Mouse (Mus musculus) left cerebral cortex, adult 18-20 months (tissue): ENCODE measurements around the gene Ssbp1. TPM values are rescaled to one million over a fixed set of nuclear protein-coding genes. Genes with fewer than 3 reads are reported as not detected.
A peak's percentile ranks its signal among the peaks of the same experiment; 100 is the strongest.

Experiments
- DNase-seq, 2 experiments: peaks; one replicate each; pipeline ENCODE4 v3.0.0; 2021 to 2022; ENCODE audit warnings: low spot score in 2 of 2, mixed read lengths in 1 of 2
- long read RNA-seq, 2 experiments: library from polyadenylated mRNA; stranded (forward); transcript quantifications; one replicate each; pipeline ENCODE4 v2.0.0; 2021
- total RNA-seq, 2 experiments: library from RNA; stranded (reverse); gene quantifications; 2 replicates each; pipeline ENCODE4 v1.2.3; 2021

Ssbp1 gene
- total RNA-seq = 10 to 100 TPM; 27.9 to 31.7 TPM
- long read RNA-seq, experiment 1, full-length matches to known transcripts = 63 of 118 reads
- long read RNA-seq, experiment 1, partial matches to known transcripts = 43 of 118 reads
- long read RNA-seq, experiment 1, other reads (novel, unspliced or antisense) = 12 of 118 reads
- long read RNA-seq, experiment 2, full-length matches to known transcripts = 26 of 63 reads
- long read RNA-seq, experiment 2, partial matches to known transcripts = 34 of 63 reads
- long read RNA-seq, experiment 2, other reads (novel, unspliced or antisense) = 3 of 63 reads

- DNase-seq = peak; percentile 88 to 91
These were observed at the start of gene Ssbp1 for GRCm38 (mm10) chr6:40470916-40471719. Gene Ssbp1, plus strand, starts transcription at chr6:40471352.

GRCm38 (mm10) chr6:40423013-40423412 lies 48.1 kb upstream of the Ssbp1 start:
- no peak for DNase-seq

GRCm38 (mm10) chr6:40423774-40424173 lies 47.4 kb upstream of the Ssbp1 start:
- peak; percentile 50 to 72 for DNase-seq

GRCm38 (mm10) chr6:40427441-40427840 lies 43.7 kb upstream of the Ssbp1 start:
- DNase-seq = no peak

- no peak for DNase-seq
These were observed 42.5 kb upstream of the Ssbp1 start for GRCm38 (mm10) chr6:40428696-40429095.

- DNase-seq = no peak
These were observed 41.6 kb upstream of the Ssbp1 start for GRCm38 (mm10) chr6:40429521-40429931.

GRCm38 (mm10) chr6:40430251-40430650 lies 40.9 kb upstream of the Ssbp1 start:
- no peak for DNase-seq

GRCm38 (mm10) chr6:40430878-40431277 lies 40.3 kb upstream of the Ssbp1 start:
- peak; percentile 48 to 50 for DNase-seq

GRCm38 (mm10) chr6:40431356-40431755 lies 39.8 kb upstream of the Ssbp1 start:
- DNase-seq = no peak

- DNase-seq = no peak
These were observed 39.3 kb upstream of the Ssbp1 start for GRCm38 (mm10) chr6:40431812-40432211.

- peak; percentile 63 to 72 for DNase-seq
These were observed 38.5 kb upstream of the Ssbp1 start for GRCm38 (mm10) chr6:40432346-40433275.

GRCm38 (mm10) chr6:40434697-40435096 lies 36.5 kb upstream of the Ssbp1 start:
- DNase-seq = no peak

GRCm38 (mm10) chr6:40435151-40436046 lies 35.8 kb upstream of the Ssbp1 start:
- peak; percentile 78 to 83 for DNase-seq

- peak; percentile 79 to 86 for DNase-seq
These were observed 35.1 kb upstream of the Ssbp1 start, which contains the start of gene E330009J07Rik for GRCm38 (mm10) chr6:40436047-40436483. Gene E330009J07Rik, minus strand, starts transcription at chr6:40436135.

GRCm38 (mm10) chr6:40438936-40439335 lies 32.2 kb upstream of the Ssbp1 start, which contains the start of gene Wee2:
Gene Wee2, plus strand, starts transcription at chr6:40439088.
- no peak for DNase-seq

- no peak for DNase-seq
These were observed 31.4 kb upstream of the Ssbp1 start for GRCm38 (mm10) chr6:40439731-40440130.

GRCm38 (mm10) chr6:40441276-40441675 lies 29.9 kb upstream of the Ssbp1 start:
- no peak for DNase-seq

- no peak for DNase-seq
These were observed 29.4 kb upstream of the Ssbp1 start for GRCm38 (mm10) chr6:40441755-40442154.

GRCm38 (mm10) chr6:40443281-40443928 lies 27.7 kb upstream of the Ssbp1 start:
- DNase-seq = no peak
